Mouse (Mus musculus) forebrain, postnatal 0 days (tissue): Measurements from ENCODE around the gene Gm6121. TPM values are rescaled to one million over a fixed set of nuclear protein-coding genes. Genes with fewer than 3 reads are reported as not detected.
"Not testable (repeated sequence)": the region's sequence is repeated elsewhere in the genome, so short reads cannot be mapped to it uniquely, and the experiment has no call there.

Source experiments
- ATAC-seq: fragments of 200-750 bp; cut with Nextera tagmentation; 2 replicates; pipeline ENCODE4 v1.8.0; 2017; ENCODE audit warnings: mild to moderate bottlenecking, moderate library complexity
- DNase-seq: peaks from one replicate; pipeline ENCODE4 v3.0.0-alpha.2; 2015
- H3K27ac ChIP-seq: fragments of 300-500 bp; sonication (generic); 2 replicates; pipeline ENCODE4 v1.5.1; 2014; ENCODE audit warnings: low read depth, mild to moderate bottlenecking, antibody characterized with exemption, low read length, moderate library complexity, mixed read lengths
- H3K27me3 ChIP-seq: fragments of 300-500 bp; sonication (generic); 2 replicates; pipeline ENCODE4 v1.6.1; 2014; ENCODE audit warnings: mild to moderate bottlenecking, low read length, mixed read lengths; ENCODE audit not compliant: insufficient read depth
- H3K36me3 ChIP-seq: fragments of 300-500 bp; sonication (generic); 2 replicates; pipeline ENCODE4 v1.6.1; 2014; ENCODE audit warnings: mild to moderate bottlenecking, moderate library complexity; ENCODE audit not compliant: insufficient read depth
- H3K4me1 ChIP-seq: fragments of 300-500 bp; sonication (generic); 2 replicates; pipeline ENCODE4 v1.6.1; 2014; ENCODE audit warnings: antibody characterized with exemption; ENCODE audit not compliant: insufficient read depth
- H3K4me2 ChIP-seq: fragments of 300-500 bp; sonication (generic); 2 replicates; pipeline ENCODE4 v1.6.1; 2014; ENCODE audit warnings: low read depth, mild to moderate bottlenecking, moderate library complexity
- H3K4me3 ChIP-seq: fragments of 300-500 bp; sonication (generic); 2 replicates; pipeline ENCODE4 v1.5.1; 2014; ENCODE audit warnings: low read depth, low read length, mixed read lengths
- H3K9ac ChIP-seq: fragments of 300-500 bp; sonication (generic); 2 replicates; pipeline ENCODE4 v1.6.1; 2014; ENCODE audit warnings: mild to moderate bottlenecking
- H3K9me3 ChIP-seq: fragments of 300-500 bp; sonication (generic); 2 replicates; pipeline ENCODE4 v1.6.1; 2016; ENCODE audit warnings: low read length
- WGBS: fragments of 180-500 bp; shearing (Covaris S2); extraction: QIAGEN DNeasy Blood & Tissue Kit; methylation state at CpG from one replicate; pipeline ENCODE4 v1.1.7; 2014; 5-methylcytosine and 5-hydroxymethylcytosine counted together
- polyA plus RNA-seq: library from polyadenylated mRNA; unstranded; fragments of >200 nt; fragmentation: Nextera tagmentation; extraction: Ambion mirVana; gene quantifications from 2 replicates; pipeline ENCODE4 v1.2.1, GENCODE M21; 2015
- total RNA-seq: library from RNA; depleted of rRNA; stranded (reverse); fragments of >200 nt; gene quantifications from 2 replicates; pipeline ENCODE4 v1.2.3, GENCODE M21; 2014; rRNA removed

Gm6121 gene
- total RNA-seq, result not detected in 2 replicates
- polyA plus RNA-seq, result not detected in 2 replicates

DNA sequence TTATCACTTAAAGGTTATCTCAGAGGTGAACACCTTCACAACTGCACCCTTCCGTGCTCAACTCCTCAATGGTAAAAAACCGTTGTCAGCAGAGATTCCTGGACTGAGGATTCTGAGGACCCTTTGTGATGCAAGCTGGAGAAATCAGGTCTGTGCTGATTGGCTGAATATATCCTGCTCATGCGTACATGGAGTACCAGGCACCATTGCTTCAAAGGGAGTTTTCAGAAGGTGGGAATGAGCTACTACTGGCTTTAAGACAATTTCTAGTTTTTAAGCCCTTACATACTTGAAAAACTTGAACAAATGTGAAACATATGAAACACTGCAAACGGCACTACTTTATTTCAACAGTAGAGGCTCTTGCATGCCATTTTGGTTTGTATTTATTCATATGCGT is at the start of gene Gm6121:
TSS of gene Gm6121 (minus strand) at position 101 of the 400 bp plus-strand sequence.
- not testable (repeated sequence) for H3K9ac ChIP-seq, H3K4me3 ChIP-seq, H3K9me3 ChIP-seq, H3K27ac ChIP-seq, DNase-seq, ATAC-seq, H3K27me3 ChIP-seq, H3K4me2 ChIP-seq, H3K36me3 ChIP-seq, H3K4me1 ChIP-seq
- no CpG with 5 or more reads among the region's 5 CpGs for WGBS

Other genes starting within 250 kb of the Gm6121 start
- gene Gm14525, start 233.1 kb downstream of the Gm6121 start, total RNA-seq, result not detected in 2 replicates
- not detected in 2 replicates for gene Gm14525, start 233.1 kb downstream of the Gm6121 start, polyA plus RNA-seq